Mouse (Mus musculus) urinary bladder, postnatal 25 days (tissue): ENCODE measurements around the gene F10.

Experiments
- DNase-seq: peaks from one replicate; pipeline ENCODE4 v3.0.0; 2022; ENCODE audit warnings: low spot score

F10 gene

DNA sequence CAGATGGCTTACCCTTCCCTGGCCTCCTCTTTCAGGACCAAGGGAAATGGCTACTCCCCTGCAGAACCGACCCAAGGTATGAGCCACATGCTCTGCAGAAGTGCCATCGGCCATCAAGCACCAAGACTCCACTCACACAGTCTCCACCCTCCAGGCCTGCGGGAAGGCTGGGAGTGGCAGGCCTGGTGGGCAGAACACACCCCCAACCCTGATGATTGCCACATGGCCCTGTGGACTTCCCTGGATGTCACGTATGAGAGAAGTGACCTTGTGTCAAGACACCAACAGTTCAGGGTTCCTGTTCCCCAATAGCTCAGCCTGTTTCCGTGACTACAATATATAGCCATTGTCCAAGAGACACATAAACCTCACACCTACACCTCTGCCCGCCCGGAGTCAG is at the start of gene F10:
Gene F10, plus strand, starts transcription at position 294 of the 400 bp plus-strand sequence.
- no peak for DNase-seq

DNA sequence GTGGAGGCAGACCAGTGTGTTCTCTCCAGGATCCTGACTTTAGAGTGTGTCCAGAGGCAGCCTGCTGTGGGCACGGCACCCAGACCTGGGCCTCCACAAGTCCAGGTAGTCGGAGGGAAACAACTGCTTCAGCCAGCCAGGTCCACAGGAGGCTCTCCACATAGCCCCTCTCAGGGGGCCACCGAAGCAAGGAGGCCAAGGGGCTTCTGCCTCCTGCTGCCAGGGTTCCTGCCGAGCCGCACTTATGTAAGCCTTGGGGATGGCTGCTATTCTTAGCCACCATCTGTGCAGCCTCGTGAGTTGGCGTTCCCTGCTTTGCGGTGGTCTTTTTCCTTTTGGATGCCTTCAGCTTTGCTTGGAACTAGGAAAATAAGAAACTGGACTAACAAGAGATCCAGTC is 49.5 kb upstream of the F10 start:
- DNase-seq: no peak

DNA sequence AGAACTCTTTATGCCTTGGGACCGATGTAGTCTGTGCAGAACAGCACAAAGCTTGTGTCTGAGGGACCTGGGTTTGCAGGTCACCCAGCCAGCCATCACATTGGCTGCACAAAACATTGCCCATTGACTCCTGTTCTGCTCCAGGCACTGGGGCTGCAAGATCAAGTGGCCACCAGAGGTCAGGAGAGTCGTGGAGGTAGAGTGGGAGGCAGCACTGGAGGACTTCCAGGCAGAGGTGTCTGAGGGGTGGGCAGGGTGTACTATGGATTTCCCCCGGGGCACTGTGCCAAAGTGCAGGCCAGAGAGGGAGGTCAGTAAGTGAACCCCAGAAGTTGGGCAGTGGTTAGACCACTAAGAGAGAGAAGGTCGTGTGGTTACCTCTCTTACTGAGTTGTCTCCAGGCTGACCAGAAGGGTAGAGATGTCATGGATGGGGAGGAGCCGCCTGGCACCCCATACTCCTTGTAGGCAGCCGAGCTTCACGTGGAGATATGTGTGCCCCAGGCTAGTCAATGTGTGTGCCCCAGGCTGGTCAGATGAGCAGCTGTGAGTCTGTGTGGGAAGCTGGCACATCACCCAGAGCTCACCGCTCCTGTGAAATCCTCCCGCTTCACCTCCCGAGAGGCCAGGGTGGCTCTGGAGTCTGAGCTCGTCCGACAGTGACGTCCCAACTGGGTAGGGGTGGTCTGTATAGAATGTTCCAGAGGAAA is 48.2 kb upstream of the F10 start:
- DNase-seq: no peak

DNA sequence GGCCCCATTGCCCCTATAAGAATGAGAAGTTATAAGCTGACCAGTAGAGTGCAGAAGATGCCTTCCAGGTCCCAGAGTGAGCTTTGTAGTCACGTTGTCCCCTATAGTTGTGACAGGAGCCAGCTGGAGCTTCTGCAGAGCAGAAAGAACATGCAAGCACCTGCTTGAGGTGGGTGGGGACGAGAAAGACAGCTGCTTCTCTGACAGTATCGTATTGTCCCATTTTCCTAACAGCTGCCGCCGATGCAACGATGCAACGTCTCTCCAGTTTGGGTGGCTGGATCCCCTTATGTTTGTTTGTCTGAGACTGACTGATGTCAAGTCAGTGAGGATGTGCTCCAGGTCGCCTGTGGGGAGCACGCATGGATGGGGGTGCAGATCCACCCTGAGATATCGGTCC is 45.7 kb upstream of the F10 start:
- no peak for DNase-seq

DNA sequence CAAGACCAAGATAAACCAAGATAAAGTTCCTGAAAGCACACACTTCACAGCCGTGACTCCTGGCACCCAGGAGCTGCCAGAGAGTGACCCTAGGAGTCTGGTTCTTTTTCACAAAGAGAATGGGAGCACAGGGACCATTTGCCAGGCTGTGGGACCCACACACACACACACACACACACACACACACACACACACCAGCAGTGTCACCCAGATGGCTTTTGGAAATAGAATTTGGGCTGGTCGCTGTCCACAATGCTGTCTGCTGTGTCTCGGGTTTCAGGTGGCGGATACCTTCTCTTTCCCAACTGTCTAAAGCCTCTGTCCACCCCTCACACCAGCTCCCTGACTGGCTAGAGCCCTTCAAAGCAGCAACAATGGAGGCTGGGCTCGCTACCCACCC is 42.6 kb upstream of the F10 start:
- no peak for DNase-seq

DNA sequence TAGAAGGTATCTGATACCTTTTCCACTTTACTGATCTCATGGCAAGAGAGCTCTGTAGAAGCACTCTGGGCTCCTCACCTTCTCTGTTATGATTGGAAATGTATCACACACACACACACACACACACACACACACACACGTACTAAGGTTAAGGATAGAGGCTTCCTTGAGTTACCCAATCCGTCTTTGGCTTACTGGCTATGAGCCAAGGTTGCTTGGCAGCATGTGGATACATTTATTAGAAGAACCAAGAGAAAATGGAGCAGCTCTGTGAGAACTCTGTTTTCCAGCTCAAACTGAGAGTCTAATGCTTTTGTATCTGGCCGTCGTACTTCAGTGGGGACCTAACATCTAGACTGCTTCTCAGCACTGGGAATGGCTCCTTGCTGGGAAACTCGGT is 41.6 kb upstream of the F10 start:
- DNase-seq: no peak

DNA sequence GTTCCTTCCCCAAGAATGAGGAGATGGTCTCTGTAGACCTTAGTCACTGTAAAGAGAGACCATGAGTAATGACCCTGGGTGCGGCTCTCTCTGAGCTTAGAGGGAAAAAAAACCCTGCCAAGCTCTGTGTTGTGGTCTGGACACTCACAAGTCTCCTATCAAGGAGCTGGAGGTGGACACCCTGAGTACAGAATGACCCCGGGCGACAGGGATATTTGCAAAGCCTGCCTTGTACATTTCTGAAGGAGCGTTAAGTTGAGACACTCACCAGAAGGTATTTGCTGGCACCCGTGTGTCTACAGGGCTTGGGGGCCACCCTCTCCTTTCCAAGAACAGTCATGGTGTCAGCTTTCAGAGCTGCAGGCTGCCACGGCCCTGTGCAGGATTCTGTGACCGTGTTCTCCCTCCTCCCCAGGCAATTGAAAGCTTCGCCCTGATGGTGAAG is 40.3 kb upstream of the F10 start:
- no peak for DNase-seq

DNA sequence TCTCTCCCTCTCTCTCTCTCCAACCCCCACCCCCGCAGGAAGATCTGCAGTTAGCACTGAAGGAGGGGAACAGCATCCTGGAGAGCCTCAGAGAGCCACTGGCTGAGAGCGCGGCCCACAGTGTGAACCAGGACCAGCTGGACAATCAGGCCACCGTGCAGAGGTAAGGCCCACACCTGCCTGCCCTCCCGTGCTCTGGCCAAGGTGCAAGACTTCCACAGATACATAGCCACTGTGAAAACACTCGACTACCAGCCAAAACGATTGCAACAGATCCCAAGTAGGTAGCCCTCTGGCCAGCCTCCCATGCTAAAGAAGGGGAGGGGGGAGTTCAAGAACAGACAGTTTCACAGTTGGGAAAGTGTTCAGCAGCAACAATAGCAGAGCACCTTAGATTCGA is 38.8 kb upstream of the F10 start:
- DNase-seq: no peak

DNA sequence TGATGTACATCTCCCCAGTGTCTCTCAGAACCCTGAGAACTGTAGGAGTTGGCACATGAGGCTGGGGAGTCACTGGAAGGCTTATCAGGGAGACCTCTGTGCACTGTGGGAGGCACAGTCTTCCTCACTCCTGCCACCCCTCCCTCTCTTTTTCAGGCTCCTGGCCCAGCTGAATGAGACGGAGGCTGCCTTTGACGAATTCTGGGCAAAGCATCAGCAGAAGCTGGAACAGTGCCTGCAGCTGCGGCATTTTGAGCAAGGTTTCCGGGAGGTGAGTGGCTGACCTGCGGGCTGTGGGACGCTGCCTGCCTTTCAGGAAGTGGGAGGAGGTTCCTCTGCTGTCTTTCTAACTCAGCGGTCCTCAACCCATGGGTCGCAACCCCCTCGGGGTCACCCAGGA is 37.3 kb upstream of the F10 start:
- no peak for DNase-seq

DNA sequence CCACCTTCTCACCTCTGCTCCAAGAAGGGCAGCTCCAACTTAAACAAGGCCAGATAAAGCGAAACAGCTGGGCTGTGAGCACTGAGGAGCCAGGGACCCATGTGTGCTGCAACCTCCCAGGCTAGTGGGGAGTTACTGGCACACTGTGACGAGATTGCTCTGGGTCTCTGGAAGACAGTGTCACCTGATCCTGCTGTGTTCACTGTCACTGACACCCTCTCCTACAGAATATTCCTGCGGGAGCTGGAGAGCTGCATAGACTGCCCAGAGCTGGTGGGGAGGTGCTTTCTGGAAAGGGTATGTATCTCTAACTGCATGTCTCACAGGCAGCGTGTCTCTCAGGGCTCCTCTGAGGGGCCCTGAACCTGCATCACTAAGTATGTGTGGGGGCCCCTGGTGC is 29.6 kb upstream of the F10 start:
- no peak for DNase-seq

DNA sequence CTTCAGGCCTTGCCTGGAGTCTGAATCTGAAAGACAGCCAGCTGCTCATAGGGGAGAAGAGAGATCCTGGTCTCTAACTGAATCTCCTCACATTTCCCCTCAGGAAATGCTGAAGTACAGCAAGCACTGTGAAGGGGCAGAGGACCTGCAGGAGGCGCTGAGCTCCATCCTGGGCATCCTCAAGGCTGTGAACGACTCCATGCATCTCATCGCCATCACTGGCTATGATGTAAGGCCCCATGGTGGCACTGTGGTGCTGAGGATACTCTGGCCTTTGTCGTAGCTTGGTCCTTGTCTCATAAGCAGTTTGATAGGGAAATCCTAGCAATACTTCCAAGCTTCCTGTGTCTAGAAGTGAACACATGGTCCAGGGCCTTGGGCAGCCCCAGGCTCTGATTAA is 26.8 kb upstream of the F10 start:
- no peak for DNase-seq

DNA sequence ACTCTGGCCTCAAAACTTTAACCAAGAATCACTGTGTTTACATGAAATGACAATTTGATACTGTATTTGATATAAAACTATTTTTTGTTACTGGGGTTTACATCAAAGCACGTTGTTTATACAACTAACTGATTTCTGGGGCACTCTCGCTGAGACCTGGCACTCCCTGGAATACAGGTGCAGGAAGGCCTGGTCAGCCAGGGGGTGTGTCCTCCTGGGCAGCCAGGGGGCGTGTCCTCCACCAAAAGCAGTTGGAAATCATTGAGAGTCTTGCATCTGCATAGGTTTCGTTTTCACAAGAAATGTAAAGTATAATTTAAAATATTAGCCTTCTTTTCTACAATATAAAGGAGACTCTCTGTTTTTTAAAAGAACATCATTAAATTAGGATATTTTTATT is 17.5 kb upstream of the F10 start:
- no peak for DNase-seq

DNA sequence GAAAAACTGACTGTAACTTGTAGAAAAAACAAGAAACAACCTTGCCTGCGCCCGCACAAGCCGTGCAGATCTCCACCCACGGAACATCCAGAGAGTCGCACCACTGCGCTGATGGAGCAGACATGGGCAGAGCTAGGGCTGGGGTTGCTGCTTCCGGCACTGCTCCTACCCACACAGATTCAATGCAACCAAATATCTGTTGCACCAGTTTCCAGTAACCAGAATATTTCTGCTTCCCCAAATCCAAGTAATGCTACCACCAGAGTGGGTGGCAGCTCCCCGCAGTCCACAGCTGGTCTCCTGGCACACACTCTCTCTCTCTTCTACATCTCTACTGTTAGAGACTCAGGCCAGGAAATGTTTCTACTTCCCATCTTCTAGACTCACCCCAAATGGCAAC is 15.3 kb upstream of the F10 start:
- no peak for DNase-seq

DNA sequence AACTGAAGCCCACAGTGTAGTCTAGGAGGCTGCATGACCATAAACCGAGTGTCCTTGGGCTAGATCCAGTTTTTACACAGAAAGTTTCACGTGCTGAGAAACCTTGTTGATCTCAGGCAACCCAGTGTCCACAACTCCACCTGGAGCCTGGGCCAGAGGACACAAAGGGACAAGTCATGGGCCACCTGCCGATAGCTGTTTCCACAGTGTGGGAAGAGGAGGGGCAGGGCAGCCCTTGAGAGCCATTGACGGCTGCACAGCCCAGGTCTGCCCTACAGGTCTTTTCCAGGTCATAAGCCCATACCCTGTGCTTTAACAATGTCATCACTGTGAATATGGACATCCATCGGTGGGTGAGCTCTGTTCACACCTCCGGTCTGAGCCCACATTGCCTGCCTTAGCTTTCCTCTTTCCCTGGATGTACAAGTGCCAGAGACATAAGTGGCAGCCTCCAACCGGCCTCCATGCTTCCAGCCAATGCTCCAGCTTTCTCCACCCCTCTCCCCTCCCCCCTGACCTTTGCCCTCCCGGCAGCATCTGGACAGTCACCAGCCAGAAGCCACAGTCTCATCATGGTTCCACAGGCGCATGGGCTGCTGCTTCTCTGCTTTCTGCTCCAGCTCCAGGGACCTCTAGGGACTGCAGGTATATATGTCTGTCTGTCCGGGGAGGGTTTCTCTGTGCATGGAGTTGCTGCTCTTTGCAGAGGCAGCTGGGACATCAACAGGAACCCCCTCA is 11.5 kb upstream of the F10 start, which contains the start of gene F7:
Gene F7, plus strand, starts transcription at position 548 of the 738 bp plus-strand sequence.
- no peak for DNase-seq

DNA sequence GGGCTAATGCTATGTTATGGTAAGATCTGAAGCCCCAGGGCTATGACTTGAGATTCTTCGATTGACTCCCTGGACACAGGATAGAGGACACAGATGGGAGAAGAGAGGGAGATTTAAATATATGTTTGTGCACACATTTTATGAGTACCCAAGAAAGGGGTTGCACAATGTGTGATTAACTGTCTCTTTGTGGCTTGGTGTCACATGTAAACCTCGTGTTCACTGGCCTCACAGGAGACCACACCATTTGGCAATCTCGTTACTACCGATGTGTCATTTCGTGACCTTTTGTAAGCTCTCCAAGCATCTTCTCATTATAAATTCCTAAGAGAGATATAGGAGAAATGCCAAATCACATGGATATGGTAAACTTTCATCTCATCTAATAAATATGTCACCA is 9.5 kb upstream of the F10 start:
- DNase-seq: no peak

DNA sequence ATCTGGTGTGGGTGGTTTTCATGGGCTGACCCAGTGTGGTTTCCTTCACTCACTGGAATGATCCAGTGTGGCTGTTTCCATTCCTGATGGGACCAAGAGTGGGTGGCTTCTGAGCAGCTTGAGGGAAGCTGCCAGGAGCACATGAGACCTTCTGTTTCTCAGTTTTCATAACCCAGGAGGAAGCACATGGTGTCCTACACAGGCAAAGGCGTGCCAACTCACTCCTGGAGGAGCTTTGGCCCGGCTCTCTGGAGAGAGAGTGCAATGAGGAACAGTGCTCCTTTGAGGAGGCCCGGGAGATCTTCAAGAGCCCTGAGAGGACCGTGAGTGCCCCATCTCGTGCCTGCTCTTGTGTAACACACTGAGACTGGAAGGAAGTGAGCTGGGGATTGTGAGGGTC is 8.6 kb upstream of the F10 start:
- no peak for DNase-seq

DNA sequence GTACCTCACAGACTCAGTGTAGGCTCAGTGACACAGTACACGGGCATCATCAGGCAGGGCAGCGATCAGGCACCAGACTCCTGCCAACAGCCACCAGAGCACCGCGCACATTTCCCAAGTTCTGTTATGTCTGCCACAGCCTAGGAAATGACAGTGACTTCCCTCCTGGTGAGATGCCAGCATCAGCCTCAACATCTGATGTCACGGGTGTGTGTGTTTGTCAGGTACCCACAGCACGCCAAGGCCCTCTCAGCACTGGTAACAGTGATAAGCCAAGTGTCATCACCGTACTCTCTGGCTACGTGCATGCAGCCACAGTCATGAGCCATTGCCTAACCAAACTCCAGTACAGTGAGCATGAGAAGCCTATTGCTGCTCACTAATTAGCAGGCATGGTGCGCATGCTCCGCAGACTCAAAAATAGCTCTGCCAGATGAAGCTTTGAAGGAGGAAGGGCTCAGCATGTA is 729 bp upstream of the F10 start:
- no peak for DNase-seq

DNA sequence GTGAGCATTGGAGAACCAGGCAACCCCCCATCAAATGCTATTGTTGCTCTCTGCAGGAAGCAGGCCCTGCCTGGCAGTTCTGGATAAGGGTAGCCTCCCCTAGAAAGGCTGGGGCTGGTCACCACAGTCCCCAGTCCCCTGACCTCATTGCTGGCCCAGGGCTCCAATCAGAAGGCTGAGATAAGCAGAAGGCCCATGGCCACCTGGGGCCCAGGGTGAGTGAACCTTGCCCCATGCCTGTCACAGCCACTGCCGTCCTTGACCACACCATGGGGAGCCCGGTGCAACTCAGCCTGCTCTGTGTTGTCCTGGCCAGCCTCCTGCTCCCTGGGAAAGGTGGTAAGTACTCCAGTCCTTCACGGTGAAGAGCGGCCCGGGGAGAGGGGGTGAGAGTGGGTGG is 461 bp downstream of the F10 start:
- no peak for DNase-seq

DNA sequence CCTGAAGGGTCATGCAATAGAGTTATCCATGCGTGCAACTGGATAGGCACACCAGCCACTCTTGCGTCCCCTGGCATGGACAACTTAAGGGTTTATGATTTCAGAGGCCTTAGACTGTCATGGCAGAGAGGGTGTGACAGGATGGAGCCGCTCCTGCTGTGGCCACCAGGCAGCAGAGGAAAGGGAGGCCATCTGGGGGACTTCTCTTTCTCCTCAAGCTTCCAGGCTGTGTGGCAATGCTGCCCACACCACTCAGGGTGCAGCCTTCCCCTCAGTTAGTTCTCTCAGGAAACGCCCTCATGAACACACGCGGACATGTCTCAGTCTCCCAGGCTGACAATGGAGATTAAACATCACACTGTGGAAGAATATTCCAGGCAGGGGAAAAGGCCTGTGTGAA is 1.9 kb downstream of the F10 start:
- DNase-seq: no peak

DNA sequence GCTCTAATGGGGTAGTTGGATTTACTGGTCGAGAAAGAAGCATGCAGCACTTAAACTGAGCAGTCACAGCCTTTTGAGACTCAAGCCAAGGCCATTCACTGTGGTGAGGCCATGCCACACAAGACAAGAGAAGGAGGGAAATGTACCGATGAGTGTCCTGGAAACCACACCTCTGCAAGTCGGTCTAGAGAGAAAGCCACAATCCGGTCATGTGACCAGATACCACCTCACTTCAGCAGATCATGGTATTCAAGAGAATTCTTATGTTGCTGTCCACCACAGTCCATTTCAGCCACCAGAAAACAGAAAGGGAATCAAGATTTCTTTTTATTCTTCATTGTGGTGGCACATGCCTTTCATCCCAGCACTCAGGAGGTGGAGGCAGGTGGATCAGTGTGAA is 4.4 kb downstream of the F10 start:
- DNase-seq: no peak

DNA sequence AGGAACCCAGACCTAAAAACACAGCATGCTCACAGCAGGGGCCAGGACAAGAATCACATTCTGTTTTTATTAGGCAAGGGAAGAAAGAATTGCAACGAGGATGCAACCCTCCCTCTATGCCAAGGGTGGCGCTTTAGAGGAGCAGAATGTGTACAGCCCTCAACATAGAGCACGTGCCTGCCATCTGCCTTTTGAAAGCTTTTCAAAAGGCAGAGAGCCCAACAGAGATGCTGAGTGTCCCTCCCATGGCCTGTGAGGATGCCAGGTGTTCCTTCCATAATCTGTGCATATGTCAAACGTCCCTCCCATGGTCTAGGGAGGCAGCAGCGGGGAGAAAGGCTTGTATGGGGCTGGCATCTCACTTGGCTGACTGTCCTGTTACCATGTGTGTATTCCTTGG is 10.5 kb downstream of the F10 start:
- DNase-seq: no peak

DNA sequence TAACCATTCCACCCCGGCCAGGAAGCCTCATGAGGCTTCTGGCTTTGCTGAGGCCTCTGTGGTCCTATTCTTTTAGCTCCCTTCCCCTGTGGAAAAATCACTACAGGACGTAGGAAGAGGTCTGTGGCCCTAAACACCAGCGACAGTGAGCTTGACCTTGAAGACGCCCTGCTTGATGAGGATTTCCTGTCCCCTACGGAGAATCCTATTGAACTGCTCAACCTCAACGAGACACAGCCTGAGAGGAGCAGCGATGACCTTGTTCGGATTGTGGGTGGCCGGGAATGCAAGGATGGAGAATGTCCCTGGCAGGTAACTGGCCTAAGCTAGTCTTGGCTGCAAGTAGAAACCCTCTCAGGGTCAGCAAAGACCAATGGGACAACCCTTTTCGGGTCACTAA is 13.4 kb downstream of the F10 start:
- DNase-seq: no peak

DNA sequence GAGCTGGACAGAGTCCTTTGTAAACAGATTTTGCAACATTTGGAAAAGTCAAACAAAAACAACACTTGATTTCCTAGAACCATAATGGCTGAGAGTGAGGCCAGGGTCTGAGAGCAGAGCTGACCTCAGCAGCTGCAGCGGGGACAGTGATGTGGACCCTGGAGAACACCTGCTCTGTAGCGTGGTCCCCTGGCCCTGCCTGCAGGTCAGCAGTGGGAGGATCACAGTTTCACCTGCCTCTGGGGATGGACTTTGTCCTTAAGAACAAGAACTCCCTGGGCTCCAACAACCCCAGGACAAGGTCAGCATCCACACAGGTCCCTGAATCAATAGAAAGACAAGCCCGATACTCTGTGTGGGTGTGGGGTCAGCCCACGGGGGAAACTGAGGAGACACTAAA is 20.2 kb downstream of the F10 start:
- DNase-seq: no peak
